Mouse (Mus musculus) forebrain, embryonic 15.5 days (tissue): Measurements from ENCODE around the gene Olfr891. TPM values are rescaled to one million over a fixed set of nuclear protein-coding genes. Genes with fewer than 3 reads are reported as not detected.
"Not testable (repeated sequence)": the region's sequence is repeated elsewhere in the genome, so short reads cannot be mapped to it uniquely, and the experiment has no call there.

Experiments
- ATAC-seq: fragments of 200-750 bp; cut with Nextera tagmentation; replicated peaks from 2 replicates; pipeline ENCODE4 v1.8.0; 2017; ENCODE audit warnings: mild to moderate bottlenecking, moderate TSS enrichment, moderate library complexity
- H3K27ac ChIP-seq: fragments of 300-500 bp; sonication (generic); replicated peaks from 2 replicates; pipeline ENCODE4 v1.5.1; 2015; ENCODE audit warnings: mild to moderate bottlenecking, inconsistent platforms
- H3K27me3 ChIP-seq: fragments of 300-500 bp; sonication (generic); 2 replicates; pipeline ENCODE4 v1.6.1; 2015; ENCODE audit warnings: inconsistent platforms
- H3K36me3 ChIP-seq: fragments of 300-500 bp; sonication (generic); 2 replicates; pipeline ENCODE4 v1.6.1; 2015; ENCODE audit warnings: mild to moderate bottlenecking, inconsistent platforms
- H3K4me1 ChIP-seq: fragments of 300-500 bp; sonication (generic); 2 replicates; pipeline ENCODE4 v1.6.1; 2015; ENCODE audit warnings: inconsistent platforms
- H3K4me2 ChIP-seq: fragments of 300-500 bp; sonication (generic); replicated peaks from 2 replicates; pipeline ENCODE4 v1.6.1; 2015; ENCODE audit warnings: mild to moderate bottlenecking, inconsistent platforms
- H3K4me3 ChIP-seq: fragments of 300-500 bp; sonication (generic); 2 replicates; pipeline ENCODE4 v1.5.1; 2015; ENCODE audit warnings: mild to moderate bottlenecking, inconsistent platforms
- H3K9ac ChIP-seq: fragments of 300-500 bp; sonication (generic); replicated peaks from 2 replicates; pipeline ENCODE4 v1.6.1; 2015; ENCODE audit warnings: mild to moderate bottlenecking, inconsistent platforms
- H3K9me3 ChIP-seq: fragments of 300-500 bp; sonication (generic); 2 replicates; pipeline ENCODE4 v1.6.1; 2016; ENCODE audit warnings: inconsistent platforms
- WGBS: fragments of 180-500 bp; shearing (Covaris S2); methylation state at CpG from one replicate; pipeline ENCODE4 v1.1.7; 2015; ENCODE audit warnings: mixed read lengths; 5-methylcytosine and 5-hydroxymethylcytosine counted together
- polyA plus RNA-seq: library from polyadenylated mRNA; unstranded; fragments of >200 nt; fragmentation: Nextera tagmentation; extraction: Ambion mirVana; gene quantifications from 2 replicates; pipeline ENCODE4 v1.2.1, GENCODE M21; 2015

The Olfr891 gene
- polyA plus RNA-seq = not detected in 2 replicates

- Histone ChIP-seq H3K4me3 (no peak within 1 kb of the TSS), H3K9me3 (no peaks in the 10 kb centered on the region), H3K27ac (no peak within 1 kb of the TSS), H3K4me2 (no peak within 1 kb of the TSS), H3K4me1 (no peaks in the 10 kb centered on the region), H3K36me3 (no peaks in the 10 kb centered on the region), H3K27me3 (no peaks in the 10 kb centered on the region), H3K9ac (no peak within 1 kb of the TSS)
- WGBS = 89% methylated on average over 1 of the region's 1 CpGs
- no peak for ATAC-seq
Measured at GRCm38 (mm10) chr9:38180721-38181120, at the start of gene Olfr891. Olfr891 (minus strand) TSS chr9:38180821.

GRCm38 (mm10) chr9:38217755-38218154, 37.1 kb upstream of the Olfr891 start, which contains the start of gene Olfr894:
Olfr894 (plus strand) TSS chr9:38218055.
- H3K9ac ChIP-seq = no peak within 1 kb of the TSS
- no peaks in the 10 kb centered on the region for H3K9me3 ChIP-seq
- no peaks in the 10 kb centered on the region for H3K36me3 ChIP-seq
- no peak within 1 kb of the TSS for H3K4me2 ChIP-seq
- no peak within 1 kb of the TSS for H3K27ac ChIP-seq
- ATAC-seq = no peak
- H3K27me3 ChIP-seq = no peaks in the 10 kb centered on the region
- no peaks in the 10 kb centered on the region for H3K4me1 ChIP-seq
- H3K4me3 ChIP-seq = no peak within 1 kb of the TSS

GRCm38 (mm10) chr9:38208065-38208464, 27.4 kb upstream of the Olfr891 start, which contains the start of gene Olfr893:
Olfr893 (plus strand) TSS chr9:38208365.
- H3K27me3 ChIP-seq = no peaks in the 10 kb centered on the region
- ATAC-seq = no peak
- H3K9ac ChIP-seq = no peak within 1 kb of the TSS
- no peak within 1 kb of the TSS for H3K27ac ChIP-seq
- no peak within 1 kb of the TSS for H3K4me3 ChIP-seq
- H3K4me2 ChIP-seq = no peak within 1 kb of the TSS
- WGBS = 86% methylated on average over 3 of the region's 3 CpGs
- no peaks in the 10 kb centered on the region for H3K36me3 ChIP-seq
- H3K9me3 ChIP-seq = no peaks in the 10 kb centered on the region
- H3K4me1 ChIP-seq = no peaks in the 10 kb centered on the region

GRCm38 (mm10) chr9:38168341-38168740, 12.3 kb downstream of the Olfr891 start:
- not testable (repeated sequence) for H3K36me3 ChIP-seq, H3K4me3 ChIP-seq, H3K27me3 ChIP-seq, ATAC-seq, H3K27ac ChIP-seq, H3K4me2 ChIP-seq, H3K4me1 ChIP-seq, H3K9me3 ChIP-seq, H3K9ac ChIP-seq
- 42% methylated on average over 2 of the region's 2 CpGs for WGBS

GRCm38 (mm10) chr9:38142217-38142616, 38.4 kb downstream of the Olfr891 start, which contains the start of gene Olfr890:
Olfr890 (plus strand) TSS chr9:38142517.
- H3K4me3 ChIP-seq = no peak within 1 kb of the TSS
- H3K4me2 ChIP-seq = no peak within 1 kb of the TSS
- H3K36me3 ChIP-seq = no peaks in the 10 kb centered on the region
- no peak within 1 kb of the TSS for H3K27ac ChIP-seq
- no peak for ATAC-seq
- H3K9ac ChIP-seq = no peak within 1 kb of the TSS
- no peaks in the 10 kb centered on the region for H3K9me3 ChIP-seq
- no peaks in the 10 kb centered on the region for H3K27me3 ChIP-seq
- H3K4me1 ChIP-seq = no peaks in the 10 kb centered on the region

Other genes starting within 250 kb of the Olfr891 start
- not detected in 2 replicates for gene Olfr881, start 189.0 kb downstream of the Olfr891 start, polyA plus RNA-seq
- gene Olfr883, start 155.0 kb downstream of the Olfr891 start, polyA plus RNA-seq = not detected in 2 replicates
- not detected in 2 replicates for gene Olfr884, start 134.3 kb downstream of the Olfr891 start, polyA plus RNA-seq
- not detected in 2 replicates for gene Olfr885, start 119.5 kb downstream of the Olfr891 start, polyA plus RNA-seq
- gene Olfr887, start 96.7 kb downstream of the Olfr891 start, polyA plus RNA-seq = not detected in 2 replicates
- not detected in 2 replicates for gene Olfr888, start 72.7 kb downstream of the Olfr891 start, polyA plus RNA-seq
- gene Olfr889, start 65.6 kb downstream of the Olfr891 start, polyA plus RNA-seq = 0.03 and 0.10 TPM in 2 replicates
- not detected in 2 replicates for gene Olfr890, start 38.3 kb downstream of the Olfr891 start, polyA plus RNA-seq
- gene Olfr893, start 27.5 kb upstream of the Olfr891 start, polyA plus RNA-seq = not detected in 2 replicates
- gene Olfr894, start 37.2 kb upstream of the Olfr891 start, polyA plus RNA-seq = not detected in 2 replicates
- not detected in 2 replicates for gene Olfr143, start 72.0 kb upstream of the Olfr891 start, polyA plus RNA-seq
- not detected in 2 replicates for gene Olfr895, start 87.0 kb upstream of the Olfr891 start, polyA plus RNA-seq
- not detected in 2 replicates for gene Olfr896-ps1, start 110.3 kb upstream of the Olfr891 start, polyA plus RNA-seq
- not detected in 2 replicates for gene Olfr25, start 148.2 kb upstream of the Olfr891 start, polyA plus RNA-seq
- not detected in 2 replicates for gene Olfr898, start 167.6 kb upstream of the Olfr891 start, polyA plus RNA-seq
- not detected in 2 replicates for gene Olfr250, start 186.1 kb upstream of the Olfr891 start, polyA plus RNA-seq
- gene Olfr251, start 196.3 kb upstream of the Olfr891 start, polyA plus RNA-seq = not detected in 2 replicates
- gene Olfr147, start 220.9 kb upstream of the Olfr891 start, polyA plus RNA-seq = not detected in 2 replicates
- gene Olfr901, start 248.6 kb upstream of the Olfr891 start, polyA plus RNA-seq = not detected in 2 replicates